Mouse (Mus musculus) Patski (cell line): ENCODE data around the gene Med11. TPM values are rescaled to one million over a fixed set of nuclear protein-coding genes. Genes with fewer than 3 reads are reported as not detected.

Experiments
- ATAC-seq: fragments of 100-300 bp; one replicate; pipeline ENCODE4 v1.8.0; 2021
- CTCF ChIA-PET: fragments of 350-600 bp; sonication (Branson Sonifier 250); formaldehyde crosslinking; loops from one replicate; lab custom pipeline; 2022; ENCODE audit warnings: inconsistent platforms; lab: Charles Lee
- POLR2A ChIA-PET: fragments of 350-600 bp; sonication (Branson Sonifier 250); formaldehyde crosslinking; loops from one replicate; lab custom pipeline; 2022; ENCODE audit warnings: antibody characterized with exemption, inconsistent platforms; lab: Charles Lee
- DNase-seq: peaks from one replicate; pipeline ENCODE4 v3.0.0-alpha.2; 2011; ENCODE audit warnings: low read depth, low spot score
- H3K27me3 ChIP-seq: fragments of 371-371 bp; one replicate; pipeline ENCODE4 v1.5.1; 2021
- CTCF ChIP-seq: fragments of 100-300 bp; IDR thresholded peaks from one replicate; pipeline ENCODE4 v1.5.1; 2021
- in situ Hi-C: fragments of 300-500 bp; cut with MboI; formaldehyde crosslinking; loops from 3 replicates; pipeline ENCODE4 v1.11.1; 2018; ENCODE audit warnings: low pct_unique_long_range_greater_than_20kb, mixed read lengths
- polyA plus RNA-seq: library from polyadenylated mRNA; unstranded; gene quantifications from one replicate; pipeline ENCODE4 v1.2.3, GENCODE M21; 2021

Gene Med11
- polyA plus RNA-seq, 1 experiment from 2014 or later = 41.3 TPM

- ATAC-seq (no peak), DNase-seq (no peak)
- in situ Hi-C loops = no loop called here
- ChIA-PET POLR2A (no interaction called here), CTCF (no interaction called here)
- no peaks in the 10 kb centered on the region for H3K27me3 ChIP-seq
- no peak for TF ChIP-seq CTCF
Measured at GRCm38 (mm10) chr11:70444667-70445066, 7.1 kb upstream of the Med11 start.

GRCm38 (mm10) chr11:70446756-70447155, 5.0 kb upstream of the Med11 start:
- DNase-seq (no peak), ATAC-seq (no peak)
- no peaks in the 10 kb centered on the region for H3K27me3 ChIP-seq
- ChIA-PET CTCF (interaction anchor here (0.8 to 1.1 kb wide), 2 partner anchors 15 to 32 kb away, joined by 3 to 4 read pairs; partner anchors contain the start of gene Arrb2), POLR2A (no interaction called here)
- TF ChIP-seq CTCF = no peak
- in situ Hi-C loops = no loop called here

- H3K27me3 ChIP-seq = no peaks in the 10 kb centered on the region
- in situ Hi-C loops = no loop called here
- CTCF ChIA-PET = interaction anchor here (0.8 kb wide), 1 partner anchor 15 kb away, joined by 3 read pairs; the partner anchor contains the start of gene Arrb2
- ATAC-seq (no peak), DNase-seq (no peak)
- TF ChIP-seq CTCF = no peak
- POLR2A ChIA-PET = interaction anchor here (0.5 to 1.4 kb wide), 2 partner anchors 8 to 11 kb away, joined by 3 to 4 read pairs; no protein-coding TSS in a partner anchor
Measured at GRCm38 (mm10) chr11:70447373-70447772, 4.3 kb upstream of the Med11 start.

GRCm38 (mm10) chr11:70450926-70451325, 793 bp upstream of the Med11 start:
- TF ChIP-seq CTCF = no peak
- in situ Hi-C loops = loop anchor here (5.0 kb wide), 2 partner anchors 39 to 51 kb away; partner anchors contain the start of gene Pelp1
- CTCF ChIA-PET = interaction anchor here (1.1 kb wide), 1 partner anchor 49 kb away, joined by 5 read pairs; no protein-coding TSS in a partner anchor
- POLR2A ChIA-PET = no interaction called here
- H3K27me3 ChIP-seq = no peaks in the 10 kb centered on the region
- ATAC-seq (no peak), DNase-seq (no peak)

GRCm38 (mm10) chr11:70453261-70454044, 1.7 kb downstream of the Med11 start:
- no peaks in the 10 kb centered on the region for H3K27me3 ChIP-seq
- ChIA-PET POLR2A (interaction anchor here (1.6 kb wide), 1 partner anchor 47 kb away, joined by 3 read pairs; no protein-coding TSS in a partner anchor), CTCF (interaction anchor here (1.5 kb wide), 1 partner anchor 47 kb away, joined by 16 read pairs; no protein-coding TSS in a partner anchor)
- ATAC-seq = no peak
- TF ChIP-seq CTCF = no peak
- in situ Hi-C loops = loop anchor here (5.0 kb wide), 2 partner anchors 41 to 49 kb away; partner anchors contain the start of gene Pelp1
- DNase-seq = no peak

GRCm38 (mm10) chr11:70458688-70459600, 7.2 kb downstream of the Med11 start, which contains the start of gene Zmynd15:
Gene Zmynd15 (plus strand): TSS chr11:70459433.
- in situ Hi-C loops = no loop called here
- TF ChIP-seq CTCF = no peak
- ChIA-PET POLR2A (interaction anchor here (0.7 kb wide), 1 partner anchor 12 kb away, joined by 4 read pairs; no protein-coding TSS in a partner anchor), CTCF (interaction anchor here (1.5 to 1.6 kb wide), 2 partner anchors 34 to 62 kb away, joined by 4 read pairs; no protein-coding TSS in a partner anchor)
- ATAC-seq (no peak), DNase-seq (no peak)
- no peaks in the 10 kb centered on the region for H3K27me3 ChIP-seq

GRCm38 (mm10) chr11:70459601-70460101, 7.9 kb downstream of the Med11 start, which contains the start of gene Cxcl16:
Gene Cxcl16 (minus strand): TSS chr11:70459984.
- no peaks in the 10 kb centered on the region for H3K27me3 ChIP-seq
- in situ Hi-C loops = no loop called here
- ChIA-PET POLR2A (no interaction called here), CTCF (interaction anchor here (1.5 kb wide), 1 partner anchor 33 kb away, joined by 4 read pairs; no protein-coding TSS in a partner anchor)
- DNase-seq (no peak), ATAC-seq (no peak)
- no peak for TF ChIP-seq CTCF

GRCm38 (mm10) chr11:70463970-70464369, 12.3 kb downstream of the Med11 start:
- ATAC-seq (no peak), DNase-seq (no peak)
- no peaks in the 10 kb centered on the region for H3K27me3 ChIP-seq
- CTCF ChIA-PET = interaction anchor here (1.9 kb wide), 1 partner anchor 24 kb away, joined by 3 read pairs; no protein-coding TSS in a partner anchor
- TF ChIP-seq CTCF = no peak
- POLR2A ChIA-PET = interaction anchor here (1.4 kb wide), 1 partner anchor 12 kb away, joined by 4 read pairs; no protein-coding TSS in a partner anchor
- in situ Hi-C loops = no loop called here

GRCm38 (mm10) chr11:70465211-70465610, 13.5 kb downstream of the Med11 start:
- DNase-seq = no peak
- POLR2A ChIA-PET = interaction anchor here (1.4 kb wide), 1 partner anchor 13 kb away, joined by 4 read pairs; no protein-coding TSS in a partner anchor
- no peak for TF ChIP-seq CTCF
- CTCF ChIA-PET = no interaction called here
- no peaks in the 10 kb centered on the region for H3K27me3 ChIP-seq
- ATAC-seq = no peak
- in situ Hi-C loops = no loop called here
